In the genomic region with DNA sequence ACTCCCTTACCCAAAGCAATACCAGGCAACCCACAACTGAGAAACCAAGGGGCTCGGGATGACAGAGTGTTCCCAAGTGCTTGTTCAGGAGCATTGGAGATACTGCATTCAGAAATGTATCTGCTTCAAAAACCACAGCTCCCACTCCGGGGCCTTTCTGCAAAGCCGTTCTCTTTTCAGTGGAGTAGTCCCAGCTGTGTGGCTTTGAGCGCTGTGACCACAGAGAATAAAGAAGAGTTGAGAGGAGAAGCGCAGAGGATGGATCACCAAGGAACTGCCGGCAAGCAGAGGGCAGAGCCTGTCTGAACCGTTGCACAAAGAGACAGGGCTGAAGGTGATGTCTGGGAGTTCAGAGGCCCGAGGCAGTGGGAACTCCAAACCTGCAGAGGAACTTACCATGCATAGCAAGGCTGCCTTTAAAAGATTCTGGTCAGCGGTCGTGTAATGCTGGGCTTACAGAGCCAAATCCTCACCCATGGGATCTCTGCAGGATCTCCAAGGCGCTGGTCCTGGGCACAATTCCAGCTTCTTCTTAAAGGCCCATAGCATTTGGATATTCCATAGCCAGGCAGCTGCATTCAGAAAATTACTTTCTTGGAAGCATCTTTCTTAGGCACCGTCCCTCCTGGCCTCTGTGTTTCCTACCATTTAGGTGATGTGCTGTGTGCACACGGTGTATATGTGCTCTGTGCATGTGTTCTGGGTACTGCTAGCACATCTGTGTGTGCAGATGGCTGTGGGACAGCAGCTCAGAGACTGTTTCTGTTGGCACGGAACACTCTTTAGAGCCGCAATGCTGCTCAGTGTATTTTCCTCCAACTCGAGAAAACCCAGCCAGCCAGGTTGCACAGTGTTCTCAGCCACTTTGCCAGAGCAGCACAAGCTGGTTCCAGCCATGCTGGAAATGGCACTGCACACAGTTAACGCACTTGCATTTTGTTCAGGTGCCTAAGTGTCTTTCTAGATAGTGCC, we compare ENCODE assay signal across 9 mouse cellular contexts. TPM values are rescaled to one million over a fixed set of nuclear protein-coding genes. Genes with fewer than 3 reads are reported as not detected.
A peak's percentile ranks its signal among the peaks of the same experiment; 100 is the strongest.
DNase-seq lines count a peak whose midpoint lies in the region; ATAC-seq lines count a peak whose summit lies in the region.
"Had no signal": no experiment of that assay in that cellular context is flagged by ENCODE, and none has a peak within 500 bp of the region (broad histone marks: within the 10 kb centered on the region; RNA-seq: fewer than 3 reads in every experiment).

No protein-coding gene starts in this region.

- H3K4me2 ChIP-seq in hindbrain, embryonic 13.5 days: no peak overlapping the region
- H3K4me2 ChIP-seq in neural tube, embryonic 13.5 days: no peak overlapping the region
- no peak overlapping the region for H3K4me2 ChIP-seq in liver, embryonic 11.5 days

- no peaks in the 10 kb centered on the region for H3K36me3 ChIP-seq in hindbrain, embryonic 13.5 days
- H3K36me3 ChIP-seq in hindbrain, embryonic 10.5 days: no peaks in the 10 kb centered on the region
- H3K36me3 ChIP-seq in neural tube, embryonic 13.5 days: no peaks in the 10 kb centered on the region
- H3K36me3 ChIP-seq in liver, embryonic 11.5 days (ENCODE audit: control insufficient read depth, insufficient read depth, low read length): no peaks in the 10 kb centered on the region

- H3K4me3 ChIP-seq in hindbrain, embryonic 13.5 days: no peak overlapping the region
- H3K4me3 ChIP-seq in hindbrain, embryonic 10.5 days: no peak overlapping the region
- no peak overlapping the region for H3K4me3 ChIP-seq in neural tube, embryonic 13.5 days
- no peak overlapping the region for H3K4me3 ChIP-seq in liver, embryonic 11.5 days (ENCODE audit: low read depth, low read length)

- ATAC-seq in hindbrain, embryonic 13.5 days (ENCODE audit: low FRiP score): no peak
- ATAC-seq in neural tube, embryonic 13.5 days (ENCODE audit: low read depth): peak; percentile 36; the same call in 1 of the 2 replicates
- ATAC-seq in liver, embryonic 11.5 days (replicated peaks; ENCODE audit: low FRiP score): no peak

- H3K9me3 ChIP-seq in hindbrain, embryonic 13.5 days: no peaks in the 10 kb centered on the region
- no peaks in the 10 kb centered on the region for H3K9me3 ChIP-seq in hindbrain, embryonic 10.5 days
- no peaks in the 10 kb centered on the region for H3K9me3 ChIP-seq in neural tube, embryonic 13.5 days
- no peaks in the 10 kb centered on the region for H3K9me3 ChIP-seq in liver, embryonic 11.5 days (ENCODE audit: control insufficient read depth, low read length)

- no peak for DNase-seq in hindbrain, embryonic 10.5 days (ENCODE audit: low spot score)
- no peak for DNase-seq in neural tube, embryonic 10.5 days (ENCODE audit: extremely low spot score, low spot score)
- DNase-seq in heart, postnatal 36 days: peak; percentile 15 to 39
- DNase-seq in thymus, postnatal 0 days (ENCODE audit: low spot score): peak; percentile 55
- DNase-seq in liver, embryonic 11.5 days (ENCODE audit: low spot score): no peak
- no peak for DNase-seq in adrenal gland, postnatal 4 days (ENCODE audit: low spot score in 2 of 2)
- DNase-seq: cerebellum, adult 9-11 months had no signal

- 54% methylated on average over 17 of the region's 17 CpGs for WGBS in hindbrain, embryonic 13.5 days
- WGBS in hindbrain, embryonic 10.5 days: 71% methylated on average over 17 of the region's 17 CpGs
- WGBS in neural tube, embryonic 13.5 days: 60% methylated on average over 17 of the region's 17 CpGs
- WGBS in liver, embryonic 11.5 days: 80% methylated on average over 17 of the region's 17 CpGs

- intact Hi-C loops in heart, postnatal 36 days (cut with DNase I): no loop called here

- H3K4me1 ChIP-seq in hindbrain, embryonic 13.5 days (replicated peaks): peaks cover 46% of the 10 kb centered on the region
- peaks cover 14% of the 10 kb centered on the region for H3K4me1 ChIP-seq in hindbrain, embryonic 10.5 days (replicated peaks)
- peaks cover 46% of the 10 kb centered on the region for H3K4me1 ChIP-seq in neural tube, embryonic 13.5 days (replicated peaks)
- H3K4me1 ChIP-seq in liver, embryonic 11.5 days (replicated peaks; ENCODE audit: control insufficient read depth, insufficient read depth, low read length): no peaks in the 10 kb centered on the region

- H3K27me3 ChIP-seq in hindbrain, embryonic 13.5 days: no peaks in the 10 kb centered on the region
- H3K27me3 ChIP-seq in hindbrain, embryonic 10.5 days (ENCODE audit: insufficient read depth, poor library complexity, severe bottlenecking): no peaks in the 10 kb centered on the region
- no peaks in the 10 kb centered on the region for H3K27me3 ChIP-seq in neural tube, embryonic 13.5 days
- no peaks in the 10 kb centered on the region for H3K27me3 ChIP-seq in liver, embryonic 11.5 days (replicated peaks; ENCODE audit: control insufficient read depth, insufficient read depth, low read length)

- peak overlapping the region; percentile 3; the same call in 1 of the 2 replicates for H3K9ac ChIP-seq in hindbrain, embryonic 13.5 days
- H3K9ac ChIP-seq in neural tube, embryonic 13.5 days: no peak overlapping the region
- H3K9ac ChIP-seq in liver, embryonic 11.5 days (ENCODE audit: low read depth, low read length): no peak overlapping the region

- H3K27ac ChIP-seq in hindbrain, embryonic 13.5 days: peak overlapping the region; percentile 55
- H3K27ac ChIP-seq in hindbrain, embryonic 10.5 days: no peak overlapping the region
- peak overlapping the region; percentile 34; the same call in 1 of the 2 replicates for H3K27ac ChIP-seq in neural tube, embryonic 13.5 days (replicated peaks)
- H3K27ac ChIP-seq in liver, embryonic 11.5 days (ENCODE audit: low read depth, low read length): no peak overlapping the region

RNA-seq across cellular contexts. Expression of a gene that starts 59.3 kb away (rescaled TPM):
- polyA plus RNA-seq in hindbrain, embryonic 13.5 days (2015; fragmentation: Nextera tagmentation; extraction: Ambion mirVana): 49.9 and 52.8 TPM in 2 replicates
- 42.2 and 56.0 TPM in 2 replicates for polyA plus RNA-seq in hindbrain, embryonic 10.5 days (2016; fragmentation: Nextera tagmentation; extraction: Ambion mirVana)
- 61.4 and 64.5 TPM in 2 replicates for polyA plus RNA-seq in neural tube, embryonic 13.5 days (2015; fragmentation: Nextera tagmentation; extraction: Ambion mirVana)
- total RNA-seq in heart, postnatal 36 days (2021): 10 to 100 TPM; 32.1 to 34.2 TPM
- polyA plus RNA-seq in thymus, postnatal 0 days (2015; fragmentation: Nextera tagmentation; extraction: Ambion mirVana): 70.9 and 73.9 TPM in 2 replicates
- 46.6 and 48.6 TPM in 2 replicates for polyA plus RNA-seq in liver, embryonic 11.5 days (2014; fragmentation: Nextera tagmentation; extraction: Ambion mirVana)
- 10 to 100 TPM; 65.3 to 81.1 TPM for total RNA-seq in adrenal gland, postnatal 4 days (2021)

Comparison
In these comparisons a context has a peak if more than half of its experiments do, and no peak if none do; other contexts are left out.
1. H3K27ac ChIP-seq: peak in hindbrain, embryonic 13.5 days (single experiment) and neural tube, embryonic 13.5 days (single experiment); none in hindbrain, embryonic 10.5 days (single experiment) and liver, embryonic 11.5 days (single experiment).
2. DNase-seq: peak in heart, postnatal 36 days (2 of 2) and thymus, postnatal 0 days (single experiment); none in hindbrain, embryonic 10.5 days (single experiment), neural tube, embryonic 10.5 days (single experiment), liver, embryonic 11.5 days (single experiment) and adrenal gland, postnatal 4 days (0 of 2).